Mouse (Mus musculus) embryonic stem cell, embryonic (primary cell): ENCODE measurements around the gene Bdkrb2.

Experiments used
- CTCF ChIA-PET, 4 experiments: fragments of 300-600 bp in 2 of 4; fragments of 350-600 bp in 2 of 4; sonication (Branson Sonifier 250); formaldehyde crosslinking; loops; one replicate each; lab custom pipeline; 2022; ENCODE audit warnings: inconsistent platforms in 2 of 4; lab: Charles Lee
- POLR2A ChIA-PET, 4 experiments: fragments of 300-600 bp in 2 of 4; fragments of 350-600 bp in 2 of 4; sonication (Branson Sonifier 250); formaldehyde crosslinking; loops; one replicate each; lab custom pipeline; 2022; ENCODE audit warnings: antibody characterized with exemption in 4 of 4, inconsistent platforms in 1 of 4; lab: Charles Lee

Bdkrb2 gene

DNA sequence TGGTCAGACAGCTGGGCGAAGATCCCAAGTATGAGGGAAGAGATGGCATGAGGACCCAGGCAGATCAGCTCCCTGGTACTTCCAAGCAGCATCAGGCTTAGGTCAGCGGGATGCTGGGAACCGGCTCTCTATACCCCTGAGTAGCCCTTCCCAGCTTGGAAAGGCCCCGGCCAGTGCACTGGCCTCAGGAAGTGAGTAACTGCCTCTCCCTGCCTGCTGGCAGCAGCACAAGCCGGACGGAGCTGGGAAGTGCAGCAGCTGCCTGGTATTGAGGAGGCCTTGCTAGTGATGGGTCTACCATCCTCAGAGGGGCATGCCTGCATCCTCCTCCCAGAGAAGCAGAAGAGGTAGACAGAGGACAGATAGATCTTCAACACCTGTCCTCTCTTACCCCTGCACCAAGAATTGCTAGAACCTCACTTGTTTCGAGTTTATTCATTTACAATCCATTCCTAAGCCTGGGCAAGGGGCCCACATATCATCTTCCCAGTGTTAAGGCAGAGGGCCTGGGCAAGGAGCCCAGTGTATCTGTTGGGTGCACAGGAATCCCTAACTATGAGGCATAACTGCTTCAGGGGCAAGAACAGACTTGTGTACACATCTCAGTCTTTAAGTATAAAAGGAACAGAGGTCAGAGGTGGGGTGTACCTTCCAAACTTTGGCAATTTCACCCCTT is 5.6 kb upstream of the Bdkrb2 start:
- CTCF ChIA-PET: interaction anchor here in 1 of 4 experiments (0.6 kb wide), 1 partner anchor 719 kb away, joined by 3 read pairs; no protein-coding TSS in a partner anchor
- POLR2A ChIA-PET: interaction anchor here in 1 of 4 experiments (0.8 to 5.0 kb wide), 2 partner anchors 23 to 27 kb away, joined by 3 to 23 read pairs; no protein-coding TSS in a partner anchor

GRCm38 (mm10) chr12:105561007-105561534 is 2.0 kb upstream of the Bdkrb2 start:
- CTCF ChIA-PET: interaction anchor here (0.5 to 1.9 kb wide), 8 partner anchors 19 to 107 kb away, joined by 3 to 9 read pairs (median 3); no protein-coding TSS in a partner anchor

GRCm38 (mm10) chr12:105562056-105562820 is 788 bp upstream of the Bdkrb2 start:
- POLR2A ChIA-PET: interaction anchor here in 3 of 4 experiments (0.5 to 14.7 kb wide), 43 partner anchors 8 to 530 kb away, joined by 3 to 293 read pairs (median 5); partner anchors contain the start of gene Glrx5 (in 1 of the 3)
- CTCF ChIA-PET: interaction anchor here (0.5 to 1.9 kb wide), 13 partner anchors 17 to 215 kb away, joined by 3 to 18 read pairs (median 4); no protein-coding TSS in a partner anchor

More at GRCm38 (mm10) chr12:105561007-105561534, 2.0 kb upstream of the Bdkrb2 start:
- POLR2A ChIA-PET: interaction anchor here in 3 of 4 experiments (0.7 to 14.7 kb wide), 15 partner anchors 8 to 56 kb away, joined by 3 to 293 read pairs (median 6); no protein-coding TSS in a partner anchor

GRCm38 (mm10) chr12:105563726-105564275 is 775 bp downstream of the Bdkrb2 start:
- POLR2A ChIA-PET: interaction anchor here in 3 of 4 experiments (0.7 to 14.7 kb wide), 38 partner anchors 9 to 227 kb away, joined by 3 to 293 read pairs (median 5); no protein-coding TSS in a partner anchor
- CTCF ChIA-PET: interaction anchor here (0.6 to 1.9 kb wide), 14 partner anchors 9 to 536 kb away, joined by 3 to 18 read pairs (median 4); no protein-coding TSS in a partner anchor

DNA sequence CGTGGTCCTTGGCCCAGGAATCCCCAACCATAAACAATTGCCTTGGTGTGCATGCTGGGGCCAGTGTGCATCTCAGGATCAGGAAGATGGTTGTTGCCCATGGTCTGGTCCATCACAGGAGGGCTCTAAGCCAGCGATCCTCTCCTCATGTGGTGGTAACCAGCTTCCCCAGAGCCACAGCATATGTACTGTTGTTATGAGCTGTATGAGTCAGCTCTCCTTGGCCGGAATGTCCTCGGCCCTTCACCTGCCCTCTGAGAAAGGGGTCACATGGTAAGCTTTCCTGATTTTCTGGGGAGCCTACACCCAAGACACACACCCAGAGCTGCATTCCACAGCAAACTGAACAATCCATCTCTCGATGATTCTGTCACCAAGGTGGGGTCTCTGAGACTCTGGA is 2.2 kb downstream of the Bdkrb2 start:
- POLR2A ChIA-PET: interaction anchor here (0.6 to 14.7 kb wide), 25 partner anchors 7 to 1002 kb away, joined by 3 to 293 read pairs (median 4); no protein-coding TSS in a partner anchor
- CTCF ChIA-PET: interaction anchor here in 3 of 4 experiments (0.6 to 1.9 kb wide), 5 partner anchors 19 to 306 kb away, joined by 3 to 13 read pairs (median 4); no protein-coding TSS in a partner anchor

DNA sequence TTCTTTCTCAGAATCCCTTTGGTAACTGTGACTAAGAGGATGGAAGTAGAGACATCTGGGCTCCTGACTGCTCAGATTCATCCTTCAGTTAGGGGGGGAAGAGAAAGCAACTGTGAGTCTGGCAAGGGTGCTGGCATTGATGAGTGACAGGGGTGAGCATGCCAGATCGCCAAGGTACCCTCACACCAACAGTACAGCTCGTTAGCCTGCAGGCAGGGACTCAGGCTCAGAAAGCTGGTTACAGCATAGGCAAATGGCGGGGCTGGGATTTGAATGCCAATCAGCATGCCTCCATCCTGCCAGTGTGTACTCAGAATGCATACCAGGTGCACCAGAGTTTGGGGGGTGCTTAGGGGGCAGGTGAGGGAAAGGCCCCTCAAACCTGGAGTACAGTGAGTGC is 8.8 kb downstream of the Bdkrb2 start:
- POLR2A ChIA-PET: interaction anchor here in 2 of 4 experiments (0.6 to 14.7 kb wide), 10 partner anchors 8 to 60 kb away, joined by 3 to 293 read pairs (median 21); partner anchors contain the start of gene Bdkrb2 (in 2 of the 2)

GRCm38 (mm10) chr12:105572622-105573021 is 9.6 kb downstream of the Bdkrb2 start:
- CTCF ChIA-PET: interaction anchor here (0.7 to 3.9 kb wide), 5 partner anchors 9 to 75 kb away, joined by 3 to 27 read pairs (median 4); partner anchors contain the start of gene Bdkrb2 (in 1 of the 4)
- POLR2A ChIA-PET: interaction anchor here in 2 of 4 experiments (0.6 to 14.7 kb wide), 11 partner anchors 8 to 84 kb away, joined by 3 to 293 read pairs (median 5); partner anchors contain the start of gene Bdkrb2 (in 2 of the 2)

More for the DNA sequence above, 8.8 kb downstream of the Bdkrb2 start:
- CTCF ChIA-PET: interaction anchor here in 2 of 4 experiments (1.2 to 3.9 kb wide), 3 partner anchors 13 to 74 kb away, joined by 4 to 27 read pairs (median 8); no protein-coding TSS in a partner anchor

DNA sequence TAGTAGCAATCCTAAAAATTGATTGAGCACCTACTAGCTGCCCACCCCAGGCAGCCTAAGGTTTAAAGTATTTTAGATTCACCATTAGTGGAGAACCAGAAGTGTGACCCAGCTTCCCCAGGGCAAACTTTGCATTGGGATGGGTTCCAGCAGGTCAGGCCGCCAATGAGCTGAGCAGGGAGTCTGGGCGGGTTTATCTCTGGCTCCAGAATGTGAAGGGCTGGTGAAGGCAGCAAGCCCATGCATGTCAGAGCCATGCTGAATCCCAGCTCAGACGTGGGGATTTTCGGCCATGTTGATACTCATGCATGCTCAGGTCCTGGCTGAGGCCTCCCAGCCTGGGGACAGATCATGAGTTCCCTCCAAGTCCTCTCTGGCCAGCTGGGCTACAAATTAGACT is 11.3 kb downstream of the Bdkrb2 start:
- CTCF ChIA-PET: interaction anchor here in 3 of 4 experiments (0.6 to 3.9 kb wide), 6 partner anchors 8 to 76 kb away, joined by 3 to 27 read pairs (median 4); no protein-coding TSS in a partner anchor

DNA sequence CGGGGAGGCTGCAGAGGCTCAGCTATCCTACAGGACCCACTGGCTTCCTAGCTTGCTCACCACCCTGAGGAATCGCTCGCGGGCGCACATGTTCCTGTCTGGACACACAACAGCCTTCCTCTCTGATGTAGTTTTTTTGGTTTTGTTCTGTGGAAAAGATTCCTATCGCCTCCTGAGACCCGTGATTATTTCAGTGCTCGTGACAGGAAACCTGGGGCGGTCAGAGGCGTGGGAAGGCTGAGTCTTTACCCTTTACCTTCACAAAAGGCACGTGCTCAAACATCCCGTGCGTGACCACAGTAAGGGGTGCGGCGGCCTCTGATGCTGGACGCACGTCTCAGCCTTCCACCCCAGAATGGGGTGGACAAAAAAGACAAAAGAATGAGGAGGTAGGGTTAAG is 17.5 kb downstream of the Bdkrb2 start:
- ChIA-PET POLR2A (interaction anchor here (0.6 to 10.2 kb wide), 43 partner anchors 9 to 683 kb away, joined by 3 to 293 read pairs (median 4); partner anchors contain the start of gene Bdkrb2 (in 3 of the 4)), CTCF (interaction anchor here (0.6 to 2.5 kb wide), 12 partner anchors 18 to 477 kb away, joined by 3 to 20 read pairs (median 5); partner anchors contain the start of gene Bdkrb2 (in 2 of the 4))

More for the DNA sequence above, 11.3 kb downstream of the Bdkrb2 start:
- POLR2A ChIA-PET: interaction anchor here in 3 of 4 experiments (0.7 to 14.7 kb wide), 6 partner anchors 7 to 25 kb away, joined by 3 to 293 read pairs (median 30); partner anchors contain the start of gene Bdkrb2 (in 3 of the 3)

DNA sequence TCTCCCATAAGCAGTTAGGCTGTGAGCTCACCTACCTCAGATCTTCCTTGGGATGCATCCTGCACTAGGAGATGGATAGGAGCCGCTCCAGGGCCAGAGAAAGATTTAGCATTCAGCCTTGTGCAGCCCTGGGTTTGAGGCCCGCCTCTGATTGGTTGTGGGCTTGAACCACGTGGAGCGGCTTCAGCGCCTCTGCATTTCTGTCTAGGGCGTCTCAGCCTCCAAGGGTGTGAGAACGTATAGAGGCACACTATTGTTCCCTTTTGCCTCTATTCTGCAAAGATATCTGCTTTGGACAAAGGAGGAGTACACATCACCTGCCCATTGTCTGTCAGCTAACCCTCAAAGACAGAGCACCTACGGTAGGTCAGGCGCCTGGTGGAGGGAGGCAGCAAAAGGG is 19.5 kb downstream of the Bdkrb2 start:
- ChIA-PET POLR2A (interaction anchor here in 2 of 4 experiments (0.5 to 10.2 kb wide), 13 partner anchors 12 to 573 kb away, joined by 3 to 293 read pairs (median 3); partner anchors contain the start of gene Bdkrb2 (in 2 of the 2)), CTCF (interaction anchor here in 3 of 4 experiments (0.7 to 2.5 kb wide), 4 partner anchors 84 to 90 kb away, joined by 3 to 11 read pairs (median 6); no protein-coding TSS in a partner anchor)

DNA sequence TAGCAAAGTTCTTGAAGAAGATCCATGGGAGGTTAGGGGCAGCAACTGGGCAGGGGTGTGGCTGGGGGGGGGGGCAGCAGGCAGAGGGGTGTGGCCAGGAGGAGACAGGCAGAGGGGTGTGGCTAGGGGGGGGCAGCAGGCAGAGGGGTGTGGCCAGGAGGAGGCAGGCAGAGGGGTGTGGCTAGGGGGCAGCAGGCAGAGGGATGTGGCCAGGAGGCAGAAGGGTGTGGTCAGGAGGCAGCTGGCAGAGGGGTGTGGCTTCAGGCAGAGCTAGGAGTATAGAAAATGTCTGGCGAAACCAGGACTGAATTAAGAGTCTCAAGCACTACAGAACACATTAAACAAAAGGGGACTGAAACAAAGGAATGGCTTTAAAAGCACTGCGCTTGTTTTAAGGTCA is 20.5 kb downstream of the Bdkrb2 start:
- ChIA-PET POLR2A (interaction anchor here in 3 of 4 experiments (0.7 to 10.2 kb wide), 16 partner anchors 9 to 359 kb away, joined by 3 to 293 read pairs (median 6); partner anchors contain the start of gene Bdkrb2 (in 3 of the 3)), CTCF (interaction anchor here (0.7 to 2.9 kb wide), 22 partner anchors 9 to 272 kb away, joined by 3 to 57 read pairs (median 12); partner anchors contain the start of gene Bdkrb2 (in 2 of the 4))

- ChIA-PET POLR2A (interaction anchor here in 3 of 4 experiments (0.8 to 10.2 kb wide), 37 partner anchors 8 to 362 kb away, joined by 3 to 293 read pairs (median 5); partner anchors contain the start of genes Bdkrb2 (in 3 of the 3), Bdkrb1 (in 1 of the 3) and Tcl1 (in 1 of the 3)), CTCF (interaction anchor here (0.5 to 2.9 kb wide), 111 partner anchors 9 to 892 kb away, joined by 3 to 57 read pairs (median 4); partner anchors contain the start of genes Bdkrb2 (in 3 of the 4) and Ak7 (in 1 of the 4))
Observed at GRCm38 (mm10) chr12:105584851-105585250, 21.8 kb downstream of the Bdkrb2 start.

- ChIA-PET CTCF (interaction anchor here (0.5 to 1.0 kb wide), 4 partner anchors 18 to 141 kb away, joined by 3 to 7 read pairs (median 6); no protein-coding TSS in a partner anchor), POLR2A (interaction anchor here (0.5 to 1.7 kb wide), 9 partner anchors 9 to 127 kb away, joined by 3 to 6 read pairs (median 4); partner anchors contain the start of gene Bdkrb2 (in 1 of the 4))
Observed at GRCm38 (mm10) chr12:105587526-105587925, 24.5 kb downstream of the Bdkrb2 start.

- CTCF ChIA-PET: no interaction called here
- POLR2A ChIA-PET: interaction anchor here in 1 of 4 experiments (2.1 kb wide), 1 partner anchor 11 kb away, joined by 7 read pairs; no protein-coding TSS in a partner anchor
Observed at GRCm38 (mm10) chr12:105590786-105591185, 27.8 kb downstream of the Bdkrb2 start.

GRCm38 (mm10) chr12:105592361-105592761 is 29.3 kb downstream of the Bdkrb2 start:
- CTCF ChIA-PET: interaction anchor here in 3 of 4 experiments (0.6 to 3.1 kb wide), 5 partner anchors 8 to 96 kb away, joined by 4 to 19 read pairs (median 8); no protein-coding TSS in a partner anchor
- POLR2A ChIA-PET: interaction anchor here in 3 of 4 experiments (0.5 to 3.6 kb wide), 6 partner anchors 7 to 169 kb away, joined by 3 to 17 read pairs (median 5); no protein-coding TSS in a partner anchor
